Mouse (Mus musculus): ENCODE measurements at regions not wholly inside any gene's neighbourhood (a gene's known extent, or its start where the extent isn't known, plus 50 kb on each side); places are given as distances from the start of the nearest gene placed in this dataset.

- no peaks in the 10 kb centered on the region for H3K36me3 ChIP-seq (replicated peaks in 1 of 2; ENCODE audit: control insufficient read depth in 1 of 2, insufficient read depth in 1 of 2, low read length in 1 of 2)
- no peak overlapping the region for H3K4me3 ChIP-seq (replicated peaks in 1 of 3; ENCODE audit: low read depth in 2 of 3, low read length in 2 of 3, poor library complexity in 1 of 3)
- H3K27ac ChIP-seq (ENCODE audit: insufficient read depth, low read depth), result no peak overlapping the region
- in situ Hi-C loops (cut with MboI; ENCODE audit: low pct_ligation_motif_present, low pct_unique_long_range_greater_than_20kb, low sequenced_read_pairs), result no loop called here
- no peaks in the 10 kb centered on the region for H3K79me2 ChIP-seq (replicated peaks; ENCODE audit: control insufficient read depth, extremely low read depth, insufficient read depth, poor library complexity, severe bottlenecking)
- H3K9ac ChIP-seq (ENCODE audit: insufficient read depth, low read depth), result no peak overlapping the region
- no peak overlapping the region for H3K4me2 ChIP-seq (ENCODE audit: insufficient read depth, low read depth, poor library complexity, severe bottlenecking)
- H3K27me3 ChIP-seq (replicated peaks), result peaks cover 53% of the 10 kb centered on the region
- H3K9me3 ChIP-seq (replicated peaks; ENCODE audit: low read length), result no peaks in the 10 kb centered on the region
- TF ChIP-seq MAZ (IDR thresholded peaks at IDR 0.05; ENCODE audit: low read depth, low read length), result no peak
- no peak for TF ChIP-seq MAX (IDR thresholded peaks at IDR 0.05; ENCODE audit: low read length)
- no peak for TF ChIP-seq TCF12 (IDR thresholded peaks at IDR 0.05; ENCODE audit: low read depth, low read length)
- no peak for TF ChIP-seq RCOR1 (conservative IDR thresholded peaks at IDR 0.05; ENCODE audit: low read depth, low read length)
- no peak for TF ChIP-seq USF1 (IDR thresholded peaks at IDR 0.05; ENCODE audit: low read depth, low read length)
- TF ChIP-seq BHLHE40 (IDR thresholded peaks at IDR 0.05; ENCODE audit: low read depth, low read length), result no peak
- no peak for TF ChIP-seq EP300 (IDR thresholded peaks at IDR 0.05; ENCODE audit: low read length)
- no peak for TF ChIP-seq NELFE (IDR thresholded peaks at IDR 0.05; ENCODE audit: low read depth, low read length)
- TF ChIP-seq IRF4 (IDR thresholded peaks at IDR 0.05; ENCODE audit: low read depth, low read length), result no peak
- TF ChIP-seq POLR2A (IDR thresholded peaks at IDR 0.05; ENCODE audit: low read depth, low read length), result no peak
- TF ChIP-seq USF2 (conservative IDR thresholded peaks at IDR 0.05; ENCODE audit: low read depth, low read length), result no peak
- no peak for TF ChIP-seq ZNF384 (IDR thresholded peaks at IDR 0.05; ENCODE audit: low read depth, low read length)
- TF ChIP-seq ELF1 (IDR thresholded peaks at IDR 0.05; ENCODE audit: low read depth, low read length), result no peak
- no peak for TF ChIP-seq E2F4 (IDR thresholded peaks at IDR 0.05; ENCODE audit: insufficient replicate concordance, low read depth, low read length)
- no peak for TF ChIP-seq CTCF (conservative IDR thresholded peaks at IDR 0.05 in 1 of 2, IDR thresholded peaks at IDR 0.05 in 1 of 2; ENCODE audit: low read depth in 2 of 2, low read length in 2 of 2)
- TF ChIP-seq MYC (IDR thresholded peaks at IDR 0.05; ENCODE audit: low read depth, low read length), result no peak
- no peak for TF ChIP-seq SMC3 (IDR thresholded peaks at IDR 0.05; ENCODE audit: low read depth, low read length)
- TF ChIP-seq CHD2 (IDR thresholded peaks at IDR 0.05; ENCODE audit: low read length), result no peak
- TF ChIP-seq PAX5 (IDR thresholded peaks at IDR 0.05; ENCODE audit: low read length), result no peak
- no peak for TF ChIP-seq HCFC1 (IDR thresholded peaks at IDR 0.05; ENCODE audit: low read depth, low read length)
- H3K4me1 ChIP-seq (ENCODE audit: control insufficient read depth in 1 of 2, insufficient read depth in 2 of 2), result peaks cover 10 to 14% of the 10 kb centered on the region in 2 experiments
- dilution Hi-C loops (cut with MboI; ENCODE audit: extremely low pct_ligation_motif_present, extremely low pct_unique_long_range_greater_than_20kb, low sequenced_read_pairs), result no loop called here
- DNase-seq (ENCODE audit: extremely low read depth), result no peak
These were observed 59.2 kb upstream of the Gpc1 start for GRCm38 (mm10) chr1:92772101-92772783.

- no peaks in the 10 kb centered on the region for H3K36me3 ChIP-seq (replicated peaks in 1 of 2; ENCODE audit: control insufficient read depth in 1 of 2, insufficient read depth in 1 of 2, low read length in 1 of 2)
- no peak for DNase-seq (ENCODE audit: extremely low read depth)
- H3K4me1 ChIP-seq (ENCODE audit: control insufficient read depth in 1 of 2, insufficient read depth in 2 of 2), result peaks cover 5 to 7% of the 10 kb centered on the region in 2 experiments
- in situ Hi-C loops (cut with MboI; ENCODE audit: low pct_ligation_motif_present, low pct_unique_long_range_greater_than_20kb, low sequenced_read_pairs), result no loop called here
- no peak overlapping the region for H3K4me3 ChIP-seq (replicated peaks in 1 of 3; ENCODE audit: low read depth in 2 of 3, low read length in 2 of 3, poor library complexity in 1 of 3)
- TF ChIP-seq GABPA (IDR thresholded peaks at IDR 0.05; ENCODE audit: insufficient replicate concordance, low read depth, low read length), result no peak
- no peaks in the 10 kb centered on the region for H3K79me2 ChIP-seq (replicated peaks; ENCODE audit: control insufficient read depth, extremely low read depth, insufficient read depth, poor library complexity, severe bottlenecking)
- H3K27ac ChIP-seq (ENCODE audit: insufficient read depth, low read depth), result no peak overlapping the region
- dilution Hi-C loops (cut with MboI; ENCODE audit: extremely low pct_ligation_motif_present, extremely low pct_unique_long_range_greater_than_20kb, low sequenced_read_pairs), result no loop called here
- peaks cover 74% of the 10 kb centered on the region for H3K27me3 ChIP-seq (replicated peaks)
- H3K9me3 ChIP-seq (replicated peaks; ENCODE audit: low read length), result no peaks in the 10 kb centered on the region
- no peak overlapping the region for H3K9ac ChIP-seq (ENCODE audit: insufficient read depth, low read depth)
- H3K4me2 ChIP-seq (ENCODE audit: insufficient read depth, low read depth, poor library complexity, severe bottlenecking), result no peak overlapping the region
These were observed 61.7 kb upstream of the Gpc1 start for GRCm38 (mm10) chr1:92769696-92770095.
